Mouse (Mus musculus): Measurements from ENCODE around the gene Cst11. TPM values are rescaled to one million over a fixed set of nuclear protein-coding genes. Genes with fewer than 3 reads are reported as not detected.
"Not testable (repeated sequence)": the region's sequence is repeated elsewhere in the genome, so short reads cannot be mapped to it uniquely, and the experiment has no call there.

Cst11 gene
- polyA plus RNA-seq (2014; fragmentation: Nextera tagmentation; extraction: Ambion mirVana) = not detected in 2 replicates

- H3K27ac ChIP-seq; H3K4me1 ChIP-seq (replicated peaks; ENCODE audit: control insufficient read depth, insufficient read depth, low read length); H3K9me3 ChIP-seq (ENCODE audit: control insufficient read depth, low read length); ATAC-seq (ENCODE audit: low FRiP score); H3K27me3 ChIP-seq (ENCODE audit: control insufficient read depth, insufficient read depth, low read length); H3K4me3 ChIP-seq (replicated peaks; ENCODE audit: low read length); H3K9ac ChIP-seq; H3K36me3 ChIP-seq (replicated peaks; ENCODE audit: control insufficient read depth, insufficient read depth); DNase-seq (ENCODE audit: low spot score); H3K4me2 ChIP-seq (replicated peaks): not testable (repeated sequence)
- 84% methylated on average over 4 of the region's 4 CpGs for WGBS
Observed at GRCm38 (mm10) chr2:148771397-148771796, at the start of gene Cst11. Gene Cst11 (minus strand): TSS chr2:148771497.

- Histone ChIP-seq H3K36me3 (replicated peaks; ENCODE audit: control insufficient read depth, insufficient read depth) (no peaks in the 10 kb centered on the region), H3K4me1 (replicated peaks; ENCODE audit: control insufficient read depth, insufficient read depth, low read length) (no peaks in the 10 kb centered on the region), H3K9ac (no peak within 1 kb of the TSS), H3K27ac (no peak within 1 kb of the TSS), H3K4me3 (replicated peaks; ENCODE audit: low read length) (no peak within 1 kb of the TSS), H3K9me3 (ENCODE audit: control insufficient read depth, low read length) (no peaks in the 10 kb centered on the region), H3K27me3 (ENCODE audit: control insufficient read depth, insufficient read depth, low read length) (no peaks in the 10 kb centered on the region), H3K4me2 (replicated peaks) (no peak within 1 kb of the TSS)
- DNase-seq (ENCODE audit: low spot score) = no peak
- ATAC-seq (ENCODE audit: low FRiP score) = no peak
Observed at GRCm38 (mm10) chr2:148819909-148820308, 48.6 kb upstream of the Cst11 start, which contains the start of gene Cst13. Gene Cst13 (plus strand): TSS chr2:148820081.

GRCm38 (mm10) chr2:148806696-148807095 is 35.4 kb upstream of the Cst11 start:
- H3K9ac ChIP-seq = no peak overlapping the region
- H3K27ac ChIP-seq = no peak overlapping the region
- no peak overlapping the region for H3K4me2 ChIP-seq (replicated peaks)
- ATAC-seq (ENCODE audit: low FRiP score) (no peak), DNase-seq (ENCODE audit: low spot score) (no peak)
- no peak overlapping the region for H3K4me3 ChIP-seq (replicated peaks; ENCODE audit: low read length)
- no peaks in the 10 kb centered on the region for H3K9me3 ChIP-seq (ENCODE audit: control insufficient read depth, low read length)
- no peaks in the 10 kb centered on the region for H3K27me3 ChIP-seq (ENCODE audit: control insufficient read depth, insufficient read depth, low read length)
- H3K4me1 ChIP-seq (replicated peaks; ENCODE audit: control insufficient read depth, insufficient read depth, low read length) = no peaks in the 10 kb centered on the region
- 82% methylated on average over 6 of the region's 6 CpGs for WGBS
- H3K36me3 ChIP-seq (replicated peaks; ENCODE audit: control insufficient read depth, insufficient read depth) = no peaks in the 10 kb centered on the region

GRCm38 (mm10) chr2:148801491-148801921 is 30.2 kb upstream of the Cst11 start:
- Histone ChIP-seq H3K27me3 (ENCODE audit: control insufficient read depth, insufficient read depth, low read length) (no peaks in the 10 kb centered on the region), H3K27ac (no peak overlapping the region), H3K36me3 (replicated peaks; ENCODE audit: control insufficient read depth, insufficient read depth) (no peaks in the 10 kb centered on the region), H3K4me1 (replicated peaks; ENCODE audit: control insufficient read depth, insufficient read depth, low read length) (no peaks in the 10 kb centered on the region), H3K9me3 (ENCODE audit: control insufficient read depth, low read length) (no peaks in the 10 kb centered on the region), H3K4me3 (replicated peaks; ENCODE audit: low read length) (no peak overlapping the region), H3K9ac (no peak overlapping the region), H3K4me2 (replicated peaks) (no peak overlapping the region)
- DNase-seq (ENCODE audit: low spot score) (no peak), ATAC-seq (ENCODE audit: low FRiP score) (no peak)
- 80% methylated on average over 3 of the region's 3 CpGs for WGBS

- H3K36me3 ChIP-seq (replicated peaks; ENCODE audit: control insufficient read depth, insufficient read depth) = no peaks in the 10 kb centered on the region
- ATAC-seq (ENCODE audit: low FRiP score) = no peak
- H3K4me1 ChIP-seq (replicated peaks; ENCODE audit: control insufficient read depth, insufficient read depth, low read length) = no peaks in the 10 kb centered on the region
- no peak within 1 kb of the TSS for H3K4me3 ChIP-seq (replicated peaks; ENCODE audit: low read length)
- no peak within 1 kb of the TSS for H3K27ac ChIP-seq
- H3K9ac ChIP-seq = no peak within 1 kb of the TSS
- no peaks in the 10 kb centered on the region for H3K27me3 ChIP-seq (ENCODE audit: control insufficient read depth, insufficient read depth, low read length)
- no peaks in the 10 kb centered on the region for H3K9me3 ChIP-seq (ENCODE audit: control insufficient read depth, low read length)
- no peak within 1 kb of the TSS for H3K4me2 ChIP-seq (replicated peaks)
- WGBS = 88% methylated on average over 1 of the region's 1 CpGs
- no peak for DNase-seq (ENCODE audit: low spot score)
Observed at GRCm38 (mm10) chr2:148798485-148798884, 27.2 kb upstream of the Cst11 start, which contains the start of gene Cst8. Gene Cst8 (plus strand): TSS chr2:148798785.

- Histone ChIP-seq H3K4me3 (replicated peaks; ENCODE audit: low read length) (no peak within 1 kb of the TSS), H3K9ac (no peak within 1 kb of the TSS), H3K9me3 (ENCODE audit: control insufficient read depth, low read length) (no peaks in the 10 kb centered on the region), H3K4me1 (replicated peaks; ENCODE audit: control insufficient read depth, insufficient read depth, low read length) (no peaks in the 10 kb centered on the region), H3K27me3 (ENCODE audit: control insufficient read depth, insufficient read depth, low read length) (no peaks in the 10 kb centered on the region), H3K4me2 (replicated peaks) (no peak within 1 kb of the TSS), H3K36me3 (replicated peaks; ENCODE audit: control insufficient read depth, insufficient read depth) (no peaks in the 10 kb centered on the region), H3K27ac (no peak within 1 kb of the TSS)
- ATAC-seq (ENCODE audit: low FRiP score) (no peak), DNase-seq (ENCODE audit: low spot score) (no peak)
- WGBS = 96% methylated on average over 6 of the region's 6 CpGs
Observed at GRCm38 (mm10) chr2:148789142-148789541, 17.8 kb upstream of the Cst11 start, which contains the start of gene Cst12. Gene Cst12 (plus strand): TSS chr2:148789361.

- WGBS = 23% methylated on average over 1 of the region's 1 CpGs
- ATAC-seq (ENCODE audit: low FRiP score) (no peak), DNase-seq (ENCODE audit: low spot score) (no peak)
- no peak within 1 kb of the TSS for H3K4me2 ChIP-seq (replicated peaks)
- no peak within 1 kb of the TSS for H3K9ac ChIP-seq
- H3K27me3 ChIP-seq (ENCODE audit: control insufficient read depth, insufficient read depth, low read length) = no peaks in the 10 kb centered on the region
- H3K36me3 ChIP-seq (replicated peaks; ENCODE audit: control insufficient read depth, insufficient read depth) = no peaks in the 10 kb centered on the region
- H3K4me1 ChIP-seq (replicated peaks; ENCODE audit: control insufficient read depth, insufficient read depth, low read length) = no peaks in the 10 kb centered on the region
- no peak within 1 kb of the TSS for H3K27ac ChIP-seq
- H3K4me3 ChIP-seq (replicated peaks; ENCODE audit: low read length) = no peak within 1 kb of the TSS
- no peaks in the 10 kb centered on the region for H3K9me3 ChIP-seq (ENCODE audit: control insufficient read depth, low read length)
Observed at GRCm38 (mm10) chr2:148781709-148782108, 10.4 kb upstream of the Cst11 start, which contains the start of gene 8030411F24Rik. Gene 8030411F24Rik (plus strand): TSS chr2:148782009.

- 100% methylated on average over 1 of the region's 1 CpGs for WGBS
- no peaks in the 10 kb centered on the region for H3K4me1 ChIP-seq (replicated peaks; ENCODE audit: control insufficient read depth, insufficient read depth, low read length)
- no peak for ATAC-seq (ENCODE audit: low FRiP score)
Observed at GRCm38 (mm10) chr2:148763648-148764388, 7.5 kb downstream of the Cst11 start.

GRCm38 (mm10) chr2:148754310-148754846 is 16.9 kb downstream of the Cst11 start:
- DNase-seq (ENCODE audit: low spot score) = no peak
- no peaks in the 10 kb centered on the region for H3K27me3 ChIP-seq (ENCODE audit: control insufficient read depth, insufficient read depth, low read length)
- H3K27ac ChIP-seq = no peak overlapping the region
- H3K4me3 ChIP-seq (replicated peaks; ENCODE audit: low read length) = no peak overlapping the region
- H3K9me3 ChIP-seq (ENCODE audit: control insufficient read depth, low read length) = no peaks in the 10 kb centered on the region
- no peak overlapping the region for H3K9ac ChIP-seq
- H3K4me2 ChIP-seq (replicated peaks) = no peak overlapping the region
- WGBS = 70% methylated on average over 1 of the region's 1 CpGs
- no peak for ATAC-seq (ENCODE audit: low FRiP score)
- H3K36me3 ChIP-seq (replicated peaks; ENCODE audit: control insufficient read depth, insufficient read depth) = no peaks in the 10 kb centered on the region
- H3K4me1 ChIP-seq (replicated peaks; ENCODE audit: control insufficient read depth, insufficient read depth, low read length) = no peaks in the 10 kb centered on the region

More at GRCm38 (mm10) chr2:148763648-148764388, 7.5 kb downstream of the Cst11 start:
- no peak overlapping the region for H3K9ac ChIP-seq
- H3K4me2 ChIP-seq (replicated peaks) = no peak overlapping the region
- no peak overlapping the region for H3K27ac ChIP-seq
- H3K36me3 ChIP-seq (replicated peaks; ENCODE audit: control insufficient read depth, insufficient read depth) = no peaks in the 10 kb centered on the region
- H3K27me3 ChIP-seq (ENCODE audit: control insufficient read depth, insufficient read depth, low read length) = no peaks in the 10 kb centered on the region
- H3K4me3 ChIP-seq (replicated peaks; ENCODE audit: low read length) = no peak overlapping the region
- no peaks in the 10 kb centered on the region for H3K9me3 ChIP-seq (ENCODE audit: control insufficient read depth, low read length)
- no peak for DNase-seq (ENCODE audit: low spot score)
